Mouse (Mus musculus) MEL (cell line): Measurements from ENCODE around the gene Piezo1. TPM values are rescaled to one million over a fixed set of nuclear protein-coding genes. Genes with fewer than 3 reads are reported as not detected.

ENCODE experiments used
- DNase-seq: peaks from one replicate; pipeline ENCODE4 v3.0.0; 2011; ENCODE audit warnings: low read depth, low spot score
- H3K27ac ChIP-seq: 2 replicates; pipeline ENCODE4 v1.5.1; 2012; ENCODE audit warnings: low read depth, mild to moderate bottlenecking, control low read depth, low read length, moderate library complexity; ENCODE audit not compliant: control insufficient read depth
- H3K27me3 ChIP-seq, 2 experiments: fragments of 150-350 bp in 1 of 2; sonication (generic) in 1 of 2; 2 replicates each; pipeline ENCODE4 v1.6.1; 2012; ENCODE audit warnings: low read length in 2 of 2, mild to moderate bottlenecking in 2 of 2, improper control_type of control experiment in 1 of 2, moderate library complexity in 1 of 2; ENCODE audit not compliant: insufficient read depth in 2 of 2, control insufficient read depth in 1 of 2
- H3K36me3 ChIP-seq, 2 experiments: 2 replicates each; pipeline ENCODE4 v1.6.1; 2012 to 2014; ENCODE audit warnings: low read length in 2 of 2, improper control_type of control experiment in 1 of 2, inconsistent platforms in 1 of 2, mild to moderate bottlenecking in 1 of 2; ENCODE audit not compliant: insufficient read depth in 2 of 2, control insufficient read depth in 1 of 2
- H3K4me1 ChIP-seq, 2 experiments: fragments of 150-350 bp in 1 of 2; sonication (generic) in 1 of 2; 2 replicates each; pipeline ENCODE4 v1.6.1; 2012; ENCODE audit warnings: low read length in 2 of 2, improper control_type of control experiment in 1 of 2, mild to moderate bottlenecking in 1 of 2; ENCODE audit not compliant: insufficient read depth in 2 of 2, control insufficient read depth in 1 of 2
- H3K4me3 ChIP-seq, 2 experiments: fragments of 150-350 bp in 1 of 2; sonication (generic) in 1 of 2; 2 replicates each; pipeline ENCODE4 v1.5.1; 2012; ENCODE audit warnings: low read depth in 2 of 2, low read length in 2 of 2, mild to moderate bottlenecking in 2 of 2, moderate library complexity in 2 of 2, control low read depth in 1 of 2, improper control_type of control experiment in 1 of 2; ENCODE audit not compliant: control insufficient read depth in 1 of 2, insufficient read depth in 1 of 2
- H3K79me2 ChIP-seq: 2 replicates; pipeline ENCODE4 v1.6.1; 2012; ENCODE audit warnings: mild to moderate bottlenecking, low read length, moderate library complexity; ENCODE audit not compliant: control insufficient read depth, poor library complexity, insufficient read depth
- H3K9ac ChIP-seq: 2 replicates; pipeline ENCODE4 v1.6.1; 2012; ENCODE audit warnings: low read depth, mild to moderate bottlenecking, control low read depth, low read length, moderate library complexity; ENCODE audit not compliant: control insufficient read depth, poor library complexity, severe bottlenecking
- H3K9me3 ChIP-seq: fragments of 150-350 bp; sonication (generic); replicated peaks from 2 replicates; pipeline ENCODE4 v1.6.1; 2012; ENCODE audit warnings: mild to moderate bottlenecking, low read length, improper control_type of control experiment, moderate library complexity; ENCODE audit not compliant: insufficient read depth
- BHLHE40 ChIP-seq: IDR thresholded peaks from 2 replicates; pipeline ENCODE4 v1.6.1; 2012; ENCODE audit warnings: low read depth, mild to moderate bottlenecking, inconsistent platforms, low read length, improper control_type of control experiment, borderline replicate concordance
- CHD1 ChIP-seq: IDR thresholded peaks from 2 replicates; pipeline ENCODE4 v1.6.1; 2012; ENCODE audit warnings: low read depth, mild to moderate bottlenecking, inconsistent platforms, low read length, improper control_type of control experiment
- CTCF ChIP-seq, 3 experiments: IDR thresholded peaks in 2 of 3; conservative IDR thresholded peaks in 1 of 3; 2 replicates each; pipeline ENCODE4 v1.5.1; 2011 to 2012; ENCODE audit warnings: low read length in 3 of 3, low read depth in 2 of 3, mild to moderate bottlenecking in 2 of 3, improper control_type of control experiment in 1 of 3, inconsistent platforms in 1 of 3, mixed read lengths in 1 of 3, moderate library complexity in 1 of 3; ENCODE audit not compliant: control insufficient read depth in 1 of 3, insufficient read depth in 1 of 3, poor library complexity in 1 of 3, severe bottlenecking in 1 of 3
- E2F4 ChIP-seq: IDR thresholded peaks from 2 replicates; pipeline ENCODE4 v1.6.1; 2011; ENCODE audit warnings: low read depth, low read length, improper control_type of control experiment, borderline replicate concordance
- ELF1 ChIP-seq: IDR thresholded peaks from 2 replicates; pipeline ENCODE4 v1.6.1; 2014; ENCODE audit warnings: low read depth, mild to moderate bottlenecking, inconsistent platforms, low read length, improper control_type of control experiment, moderate library complexity
- GATA1 ChIP-seq: IDR thresholded peaks from 2 replicates; pipeline ENCODE4 v1.6.1; 2011; ENCODE audit warnings: low read depth, low read length, improper control_type of control experiment
- HCFC1 ChIP-seq: IDR thresholded peaks from 2 replicates; pipeline ENCODE4 v1.6.1; 2012; ENCODE audit warnings: low read depth, mild to moderate bottlenecking, inconsistent platforms, low read length, improper control_type of control experiment, moderate library complexity
- MAFK ChIP-seq: IDR thresholded peaks from 2 replicates; pipeline ENCODE4 v1.6.1; 2011; ENCODE audit warnings: low read depth, mild to moderate bottlenecking, low read length, improper control_type of control experiment, borderline replicate concordance
- MAX ChIP-seq: IDR thresholded peaks from 2 replicates; pipeline ENCODE4 v1.6.1; 2011; ENCODE audit warnings: low read length, improper control_type of control experiment
- MXI1 ChIP-seq: IDR thresholded peaks from 2 replicates; pipeline ENCODE4 v1.6.1; 2011; ENCODE audit warnings: mild to moderate bottlenecking, low read depth, low read length, improper control_type of control experiment
- MYB ChIP-seq: IDR thresholded peaks from 2 replicates; pipeline ENCODE4 v1.6.1; 2011; ENCODE audit warnings: mild to moderate bottlenecking, low read depth, low read length, improper control_type of control experiment
- MYC ChIP-seq: IDR thresholded peaks from 2 replicates; pipeline ENCODE4 v1.6.1; 2011; ENCODE audit warnings: low read depth, mild to moderate bottlenecking, low read length, improper control_type of control experiment, moderate library complexity
- POLR2A ChIP-seq, 2 experiments: IDR thresholded peaks; 2 replicates each; pipeline ENCODE4 v1.6.1; 2011 to 2012; ENCODE audit warnings: low read length in 2 of 2, mild to moderate bottlenecking in 2 of 2, control low read depth in 1 of 2, improper control_type of control experiment in 1 of 2, low read depth in 1 of 2, moderate library complexity in 1 of 2; ENCODE audit not compliant: control insufficient read depth in 1 of 2, insufficient read depth in 1 of 2, poor library complexity in 1 of 2
- POLR2AphosphoS2 ChIP-seq: IDR thresholded peaks from 2 replicates; pipeline ENCODE4 v1.6.1; 2011; ENCODE audit warnings: low read length, improper control_type of control experiment
- POLR2AphosphoS5 ChIP-seq: IDR thresholded peaks from 2 replicates; pipeline ENCODE4 v1.6.1; 2012; ENCODE audit warnings: low read depth, borderline replicate concordance, mild to moderate bottlenecking, inconsistent platforms, low read length, moderate library complexity, mixed read lengths
- SIN3A ChIP-seq: IDR thresholded peaks from 2 replicates; pipeline ENCODE4 v1.6.1; 2012; ENCODE audit warnings: low read length, improper control_type of control experiment, inconsistent platforms
- TAL1 ChIP-seq: IDR thresholded peaks from 2 replicates; pipeline ENCODE4 v1.6.1; 2012; ENCODE audit warnings: mild to moderate bottlenecking, inconsistent platforms, low read length, moderate library complexity, mixed read lengths
- UBTF ChIP-seq: IDR thresholded peaks from 2 replicates; pipeline ENCODE4 v1.6.1; 2012; ENCODE audit warnings: low read depth, mild to moderate bottlenecking, inconsistent platforms, low read length, improper control_type of control experiment, moderate library complexity, borderline replicate concordance; ENCODE audit not compliant: insufficient read depth
- USF1 ChIP-seq: IDR thresholded peaks from 2 replicates; pipeline ENCODE4 v1.6.1; 2014; ENCODE audit warnings: low read depth, mild to moderate bottlenecking, inconsistent platforms, low read length, improper control_type of control experiment, moderate library complexity
- polyA plus RNA-seq, 2 experiments: library from polyadenylated mRNA; stranded (reverse) in 1 of 2; unstranded in 1 of 2; fragments of >175 nt in 1 of 2; fragments of >200 nt in 1 of 2; gene quantifications; 2 replicates each; pipeline versions ENCODE4 v1.2.1 to v1.2.4; 2012; ENCODE audit warnings: low replicate concordance in 2 of 2, low read depth in 1 of 2; ENCODE audit not compliant: insufficient read length in 2 of 2, insufficient read depth in 1 of 2, missing spikeins in 1 of 2
- total RNA-seq: library from RNA; depleted of rRNA; stranded (reverse); fragments of 300-350 nt; gene quantifications from 2 replicates; pipeline ENCODE4 v1.2.3, GENCODE M21; 2012

Gene Piezo1
- total and polyA plus RNA-seq, 3 experiments, result 35.1 to 223 (median 144) TPM

- Histone ChIP-seq H3K79me2 (no peaks in the 10 kb centered on the region), H3K27me3 (no peaks in the 10 kb centered on the region; a peak in 1 of 4 replicates), H3K36me3 (peaks cover 0 to 2% of the 10 kb centered on the region in 2 experiments; a peak in 2 of 4 replicates), H3K9ac (no peak overlapping the region)
- DNase-seq, result no peak
- TF ChIP-seq MAX, result no peak
- no peak for TF ChIP-seq UBTF
- TF ChIP-seq ELF1, result no peak
- TF ChIP-seq HCFC1, result no peak
- no peak for TF ChIP-seq MAFK
- TF ChIP-seq POLR2AphosphoS5, result no peak
- TF ChIP-seq E2F4, result no peak
- no peak for TF ChIP-seq POLR2AphosphoS2
- TF ChIP-seq BHLHE40, result no peak
- no peak for TF ChIP-seq MXI1
- TF ChIP-seq, all 39 proteins: peak for 0
- Histone ChIP-seq H3K27ac (no peak overlapping the region), H3K4me1 (peaks cover 9 to 18% of the 10 kb centered on the region in 2 experiments), H3K9me3 (no peaks in the 10 kb centered on the region), H3K4me3 (no peak overlapping the region)
Measured at GRCm38 (mm10) chr8:122452154-122452553, 99.0 kb downstream of the Piezo1 start.

DNA sequence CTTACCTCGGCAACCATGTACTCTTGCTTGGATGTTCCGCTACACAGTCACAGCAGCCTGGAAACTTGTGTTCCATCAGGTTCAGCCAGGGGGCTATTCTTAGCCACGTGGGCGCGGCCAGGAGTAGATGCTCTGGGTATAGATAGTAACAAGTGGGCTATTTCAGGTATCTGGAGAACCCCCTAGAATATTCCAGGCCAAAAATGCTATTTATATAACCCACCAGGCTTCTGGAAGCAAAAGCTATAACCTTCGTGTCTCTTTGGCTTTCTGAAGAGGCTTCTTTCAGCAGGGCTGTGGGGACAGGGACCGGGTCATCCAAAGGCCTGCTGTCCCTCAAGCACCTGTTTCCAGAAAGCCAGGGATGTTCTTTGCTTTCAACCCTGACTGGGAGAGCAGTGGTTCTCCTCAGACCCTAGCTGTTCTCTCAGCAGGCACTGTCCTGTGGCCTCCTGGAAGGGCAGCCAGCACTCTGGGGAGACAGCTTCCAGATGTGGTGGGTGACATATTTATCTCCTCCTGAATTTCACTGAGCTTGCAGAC, 99.9 kb downstream of the Piezo1 start:
- Histone ChIP-seq H3K9ac (no peak overlapping the region), H3K27ac (no peak overlapping the region), H3K36me3 (peaks cover 0 to 2% of the 10 kb centered on the region in 2 experiments; a peak in 2 of 4 replicates), H3K4me3 (no peak overlapping the region), H3K27me3 (no peaks in the 10 kb centered on the region; a peak in 1 of 4 replicates), H3K79me2 (no peaks in the 10 kb centered on the region), H3K4me1 (peaks cover 9 to 18% of the 10 kb centered on the region in 2 experiments), H3K9me3 (no peaks in the 10 kb centered on the region)
- DNase-seq, result no peak
- TF ChIP-seq CHD1 (no peak), TAL1 (no peak)

DNA sequence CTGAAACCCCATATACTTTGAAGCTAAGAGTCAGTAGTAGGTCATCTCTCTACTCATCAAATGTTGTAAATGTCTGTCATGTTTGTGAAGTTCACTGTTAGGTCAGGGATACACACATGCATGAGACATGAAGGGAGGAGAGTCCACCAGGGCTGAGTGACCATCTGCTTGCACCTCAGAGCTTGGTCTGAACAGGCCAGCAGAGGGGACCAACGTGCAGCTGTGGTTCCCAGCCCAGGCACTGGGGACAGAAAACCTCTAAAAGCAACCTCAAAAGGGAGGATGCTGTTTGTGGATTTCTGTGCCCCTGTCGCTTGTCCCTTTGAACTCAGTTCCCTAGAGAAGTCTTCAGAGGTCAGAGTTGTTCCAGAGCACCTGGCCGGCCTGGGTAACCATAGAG, 105.9 kb downstream of the Piezo1 start:
- 0 out of 2 replicates have a peak, but pooled peaks cover 3% of the 10 kb centered on the region for H3K79me2 ChIP-seq
- H3K9ac ChIP-seq, result no peak overlapping the region
- no peaks in the 10 kb centered on the region for H3K27me3 ChIP-seq
- no peaks in the 10 kb centered on the region for H3K36me3 ChIP-seq
- H3K9me3 ChIP-seq, result no peaks in the 10 kb centered on the region
- DNase-seq, result no peak
- H3K4me3 ChIP-seq, result no peak overlapping the region
- peaks cover 0 to 3% of the 10 kb centered on the region in 2 experiments; a peak in 1 of 4 replicates for H3K4me1 ChIP-seq
- TF ChIP-seq MYC, result no peak
- TF ChIP-seq MYB, result no peak
- TF ChIP-seq USF1, result no peak
- TF ChIP-seq POLR2A (IDR thresholded peaks at IDR 0.05; ENCODE audit: control insufficient read depth in 1 of 2, insufficient read depth in 1 of 2, low read depth in 1 of 2, low read length in 2 of 2, poor library complexity in 1 of 2), result no peak
- no peak for TF ChIP-seq SIN3A
- TF ChIP-seq GATA1, result no peak
- TF ChIP-seq CTCF (IDR thresholded peaks at IDR 0.05 in 2 of 3, conservative IDR thresholded peaks at IDR 0.05 in 1 of 3; ENCODE audit: control insufficient read depth in 1 of 3, insufficient read depth in 1 of 3, low read depth in 2 of 3, low read length in 3 of 3, poor library complexity in 1 of 3, severe bottlenecking in 1 of 3), result 0 out of 6 replicates have a peak, but pooled peaks of 1 of the 3 experiments have one; percentile 6
- TF ChIP-seq, all 39 proteins: peak for 1
- no peak overlapping the region for H3K27ac ChIP-seq
